ENCODE assay signal across 20 mouse cellular contexts in the genomic region with DNA sequence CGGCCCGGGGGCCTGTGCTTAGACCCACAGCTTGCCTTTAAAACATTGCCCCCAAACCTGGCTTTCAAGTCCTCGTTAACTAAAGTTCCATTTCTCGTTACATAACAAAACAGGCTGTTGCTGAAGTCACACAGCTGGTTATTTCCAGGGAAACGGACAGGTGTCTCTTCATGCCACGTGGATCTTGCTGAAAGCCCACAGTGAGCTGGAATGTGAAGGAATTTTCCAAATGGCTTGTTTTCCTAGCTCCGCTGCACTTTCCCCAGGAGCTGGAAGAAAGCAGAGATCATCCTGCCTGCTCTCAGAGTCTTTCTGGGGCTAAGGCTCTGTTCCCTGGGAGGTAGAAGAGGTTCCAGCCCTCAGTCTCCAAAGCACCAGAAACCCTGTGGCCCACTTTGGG.
DNase-seq lines count a peak whose midpoint lies in the region; ATAC-seq lines count a peak whose summit lies in the region.
"Had no signal": no experiment of that assay in that cellular context is flagged by ENCODE, and none has a peak within 500 bp of the region (broad histone marks: within the 10 kb centered on the region; RNA-seq: fewer than 3 reads in every experiment).

No protein-coding gene starts in this region.

- H3K27me3 ChIP-seq in forebrain, embryonic 12.5 days, result no peaks in the 10 kb centered on the region
- H3K27me3 ChIP-seq: forebrain, embryonic 15.5 days; heart, embryonic 12.5 days; Patski had no signal

- H3K27ac ChIP-seq in forebrain, embryonic 12.5 days, result no peak overlapping the region
- H3K27ac ChIP-seq: embryonic facial prominence, embryonic 10.5 days; forebrain, embryonic 10.5 days; forebrain, embryonic 15.5 days; hindbrain, embryonic 10.5 days; hindbrain, embryonic 14.5 days had no signal

- H3K9ac ChIP-seq in forebrain, embryonic 12.5 days, result no peak overlapping the region
- H3K9ac ChIP-seq: forebrain, embryonic 15.5 days; heart, embryonic 12.5 days; hindbrain, embryonic 14.5 days had no signal

- H3K36me3 ChIP-seq in forebrain, embryonic 12.5 days (replicated peaks), result no peaks in the 10 kb centered on the region
- H3K36me3 ChIP-seq: embryonic facial prominence, embryonic 10.5 days; forebrain, embryonic 10.5 days; forebrain, embryonic 15.5 days; hindbrain, embryonic 10.5 days had no signal

- H3K4me1 ChIP-seq in forebrain, embryonic 12.5 days, result peaks cover 15% of the 10 kb centered on the region

- peak; percentile 39 for DNase-seq in kidney, adult 18-20 months
- no peak for DNase-seq in kidney, postnatal 10 days
- peak; percentile 7 for DNase-seq in lung, postnatal 25 days (ENCODE audit: low spot score)
- no peak for DNase-seq in lung, postnatal 10 days
- DNase-seq in kidney, adult 9 months, result peak; percentile 61
- DNase-seq in kidney, postnatal 36 days, result peak; percentile 36 to 66
- DNase-seq: adrenal gland, adult 2 months; adrenal gland, postnatal 25 days; cerebellum, adult 2 months; cerebellum, postnatal 10 days; gastrocnemius, postnatal 14 days had no signal

- no peaks in the 10 kb centered on the region for H3K9me3 ChIP-seq in forebrain, embryonic 12.5 days
- H3K9me3 ChIP-seq: embryonic facial prominence, embryonic 10.5 days; forebrain, embryonic 10.5 days; forebrain, embryonic 15.5 days; heart, embryonic 12.5 days; hindbrain, embryonic 10.5 days had no signal

- no peak for ATAC-seq in forebrain, embryonic 12.5 days (ENCODE audit: low FRiP score)
- ATAC-seq: forebrain, embryonic 15.5 days; Patski had no signal

- WGBS in forebrain, embryonic 12.5 days, result 55% methylated on average over 7 of the region's 7 CpGs

- no peak overlapping the region for H3K4me3 ChIP-seq in forebrain, embryonic 12.5 days (replicated peaks)
- H3K4me3 ChIP-seq: embryonic facial prominence, embryonic 10.5 days; erythroblast, embryonic 14.5 days; forebrain, embryonic 10.5 days; forebrain, embryonic 15.5 days; heart, embryonic 12.5 days; hindbrain, embryonic 10.5 days had no signal

- no peak overlapping the region for H3K4me2 ChIP-seq in forebrain, embryonic 12.5 days
- H3K4me2 ChIP-seq: forebrain, embryonic 15.5 days; heart, embryonic 12.5 days; hindbrain, embryonic 14.5 days had no signal

Comparison
In these comparisons a context has a peak if more than half of its experiments do, and no peak if none do; other contexts are left out.
1. DNase-seq: peak in kidney, adult 18-20 months (single experiment), lung, postnatal 25 days (single experiment), kidney, adult 9 months (single experiment) and kidney, postnatal 36 days (2 of 2); none in kidney, postnatal 10 days (single experiment) and lung, postnatal 10 days (single experiment).